Mouse (Mus musculus) bone marrow, adult 2 months (tissue): ENCODE data around the gene Cnnm2.

Experiments used
- CTCF ChIP-seq: fragments of 200-500 bp; IDR thresholded peaks from 2 replicates; pipeline ENCODE4 v1.5.1; 2011; ENCODE audit warnings: low read length, control low read depth; ENCODE audit not compliant: control insufficient read depth, insufficient read depth
- POLR2A ChIP-seq: fragments of 200-500 bp; IDR thresholded peaks from 2 replicates; pipeline ENCODE4 v1.6.1; 2011; ENCODE audit warnings: low read depth, mild to moderate bottlenecking, control low read depth, low read length, borderline replicate concordance; ENCODE audit not compliant: control insufficient read depth

DNA sequence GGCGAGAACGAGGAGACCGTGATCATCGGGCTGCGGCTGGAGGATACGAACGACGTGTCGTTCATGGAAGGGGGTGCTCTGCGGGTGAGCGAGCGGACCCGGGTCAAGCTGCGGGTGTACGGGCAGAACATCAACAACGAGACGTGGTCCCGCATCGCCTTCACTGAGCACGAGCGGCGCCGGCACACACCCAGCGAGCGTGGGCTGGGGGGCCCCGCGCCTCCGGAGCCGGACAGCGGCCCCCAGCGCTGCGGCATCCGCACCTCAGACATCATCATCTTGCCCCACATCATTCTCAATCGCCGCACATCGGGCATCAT is 535 bp downstream of the Cnnm2 start:
- TF ChIP-seq CTCF (no peak), POLR2A (no peak)
